Mouse (Mus musculus) heart, postnatal 0 days (tissue): ENCODE results near the gene Olfr1155.

Source experiments
- CTCF ChIP-seq: IDR thresholded peaks from 2 replicates; pipeline ENCODE4 v1.5.1; 2016; ENCODE audit warnings: antibody characterized with exemption, control low read depth, low read depth
- EP300 ChIP-seq: IDR thresholded peaks from 2 replicates; pipeline ENCODE4 v1.6.1; 2016; ENCODE audit warnings: antibody characterized with exemption, low read depth

DNA sequence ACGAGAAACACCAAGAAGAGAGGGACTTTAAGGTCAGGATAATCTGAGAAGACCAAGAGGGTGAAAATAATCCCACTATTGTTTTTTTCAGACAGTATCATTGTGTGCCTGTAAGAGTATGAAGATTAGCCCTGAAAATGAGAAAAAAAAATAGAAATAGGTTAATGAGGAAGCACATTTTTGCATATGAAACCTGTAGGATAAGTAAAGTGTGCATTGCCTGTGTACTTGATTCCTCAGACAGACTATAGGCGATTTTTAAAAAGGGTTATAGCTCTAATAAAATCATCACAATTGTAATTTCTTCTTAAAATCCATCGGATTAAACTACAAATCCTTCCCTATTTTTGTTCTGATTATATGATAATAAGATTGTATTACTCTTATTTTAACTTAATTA is 29.6 kb upstream of the Olfr1155 start, which contains the start of gene Olfr74:
- no peak for TF ChIP-seq EP300
- no peak for TF ChIP-seq CTCF
